Mouse (Mus musculus) erythroblast, embryonic 14.5 days (primary cell): ENCODE measurements around the gene Olfr250.

Source experiments
- GATA1 ChIP-seq: IDR thresholded peaks from 2 replicates; pipeline ENCODE4 v1.6.1; 2012; ENCODE audit warnings: low read length, inconsistent platforms, mixed read lengths
- TAL1 ChIP-seq: IDR thresholded peaks from 3 replicates; pipeline ENCODE4 v1.6.1; 2012; ENCODE audit warnings: low read length, inconsistent platforms, mixed read lengths

- TF ChIP-seq GATA1 (no peak), TAL1 (no peak)
Observed at GRCm38 (mm10) chr9:38328760-38329159, 37.9 kb upstream of the Olfr250 start, which contains the start of gene Olfr25.
